Mouse (Mus musculus): ENCODE results near the gene Scn9a.

DNA sequence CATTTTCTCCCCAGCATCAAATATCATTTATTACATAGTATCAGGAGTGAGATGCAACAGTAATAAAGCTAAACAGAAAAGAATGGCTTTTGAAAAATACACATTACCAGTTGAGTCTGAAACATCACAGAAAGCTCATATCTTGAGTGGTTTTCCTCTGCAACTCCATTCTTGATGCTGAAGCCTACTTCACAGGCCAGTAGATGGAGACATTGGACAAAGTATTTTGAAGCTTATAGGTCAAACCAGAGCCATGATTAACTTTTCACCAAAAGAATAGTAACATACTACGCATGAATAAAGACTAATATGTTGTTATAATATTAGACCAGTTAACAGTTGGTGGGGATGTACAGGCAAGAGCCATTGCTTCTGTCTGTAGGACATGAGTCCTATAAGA, 172.3 kb downstream of the Scn9a start:
- TF ChIP-seq CTCF (IDR thresholded peaks at IDR 0.05; ENCODE audit: low read depth, low read length) (no peak), POLR2A (IDR thresholded peaks at IDR 0.05; ENCODE audit: borderline replicate concordance, low read depth, low read length) (no peak)
